Mouse (Mus musculus) MEL (cell line): ENCODE measurements at regions not wholly inside any gene's neighbourhood (a gene's known extent, or its start where the extent isn't known, plus 50 kb on each side); places are given as distances from the start of the nearest gene placed in this dataset.

Experiments used
- CTCF ChIP-seq, 3 experiments: IDR thresholded peaks in 2 of 3; conservative IDR thresholded peaks in 1 of 3; 2 replicates each; pipeline ENCODE4 v1.5.1; 2011 to 2012; ENCODE audit warnings: low read length in 3 of 3, low read depth in 2 of 3, mild to moderate bottlenecking in 2 of 3, improper control_type of control experiment in 1 of 3, inconsistent platforms in 1 of 3, mixed read lengths in 1 of 3, moderate library complexity in 1 of 3; ENCODE audit not compliant: control insufficient read depth in 1 of 3, insufficient read depth in 1 of 3, poor library complexity in 1 of 3, severe bottlenecking in 1 of 3
- ETS1 ChIP-seq: IDR thresholded peaks from 2 replicates; pipeline ENCODE4 v1.6.1; 2012; ENCODE audit warnings: low read depth, mild to moderate bottlenecking, inconsistent platforms, low read length, improper control_type of control experiment, moderate library complexity
- MYC ChIP-seq: IDR thresholded peaks from 2 replicates; pipeline ENCODE4 v1.6.1; 2011; ENCODE audit warnings: low read depth, mild to moderate bottlenecking, low read length, improper control_type of control experiment, moderate library complexity
- NELFE ChIP-seq: IDR thresholded peaks from 2 replicates; pipeline ENCODE4 v1.6.1; 2011; ENCODE audit warnings: low read depth, low read length, improper control_type of control experiment
- POLR2A ChIP-seq, 2 experiments: IDR thresholded peaks; 2 replicates each; pipeline ENCODE4 v1.6.1; 2011 to 2012; ENCODE audit warnings: low read length in 2 of 2, mild to moderate bottlenecking in 2 of 2, control low read depth in 1 of 2, improper control_type of control experiment in 1 of 2, low read depth in 1 of 2, moderate library complexity in 1 of 2; ENCODE audit not compliant: control insufficient read depth in 1 of 2, insufficient read depth in 1 of 2, poor library complexity in 1 of 2
- RCOR1 ChIP-seq: IDR thresholded peaks from 2 replicates; pipeline ENCODE4 v1.6.1; 2012; ENCODE audit warnings: low read depth, mild to moderate bottlenecking, inconsistent platforms, low read length, improper control_type of control experiment
- SIN3A ChIP-seq: IDR thresholded peaks from 2 replicates; pipeline ENCODE4 v1.6.1; 2012; ENCODE audit warnings: low read length, improper control_type of control experiment, inconsistent platforms
- USF2 ChIP-seq, 2 experiments: IDR thresholded peaks; 2 replicates each; pipeline ENCODE4 v1.6.1; 2011 to 2012; ENCODE audit warnings: improper control_type of control experiment in 2 of 2, low read length in 2 of 2, borderline replicate concordance in 1 of 2, inconsistent platforms in 1 of 2, low read depth in 1 of 2, mild to moderate bottlenecking in 1 of 2; ENCODE audit not compliant: insufficient read depth in 1 of 2
- ZMIZ1 ChIP-seq: IDR thresholded peaks from 2 replicates; pipeline ENCODE4 v1.6.1; 2012; ENCODE audit warnings: low read depth, mild to moderate bottlenecking, inconsistent platforms, low read length, improper control_type of control experiment, moderate library complexity
- ZNF384 ChIP-seq: IDR thresholded peaks from 2 replicates; pipeline ENCODE4 v1.6.1; 2012; ENCODE audit warnings: low read depth, mild to moderate bottlenecking, inconsistent platforms, low read length, improper control_type of control experiment

DNA sequence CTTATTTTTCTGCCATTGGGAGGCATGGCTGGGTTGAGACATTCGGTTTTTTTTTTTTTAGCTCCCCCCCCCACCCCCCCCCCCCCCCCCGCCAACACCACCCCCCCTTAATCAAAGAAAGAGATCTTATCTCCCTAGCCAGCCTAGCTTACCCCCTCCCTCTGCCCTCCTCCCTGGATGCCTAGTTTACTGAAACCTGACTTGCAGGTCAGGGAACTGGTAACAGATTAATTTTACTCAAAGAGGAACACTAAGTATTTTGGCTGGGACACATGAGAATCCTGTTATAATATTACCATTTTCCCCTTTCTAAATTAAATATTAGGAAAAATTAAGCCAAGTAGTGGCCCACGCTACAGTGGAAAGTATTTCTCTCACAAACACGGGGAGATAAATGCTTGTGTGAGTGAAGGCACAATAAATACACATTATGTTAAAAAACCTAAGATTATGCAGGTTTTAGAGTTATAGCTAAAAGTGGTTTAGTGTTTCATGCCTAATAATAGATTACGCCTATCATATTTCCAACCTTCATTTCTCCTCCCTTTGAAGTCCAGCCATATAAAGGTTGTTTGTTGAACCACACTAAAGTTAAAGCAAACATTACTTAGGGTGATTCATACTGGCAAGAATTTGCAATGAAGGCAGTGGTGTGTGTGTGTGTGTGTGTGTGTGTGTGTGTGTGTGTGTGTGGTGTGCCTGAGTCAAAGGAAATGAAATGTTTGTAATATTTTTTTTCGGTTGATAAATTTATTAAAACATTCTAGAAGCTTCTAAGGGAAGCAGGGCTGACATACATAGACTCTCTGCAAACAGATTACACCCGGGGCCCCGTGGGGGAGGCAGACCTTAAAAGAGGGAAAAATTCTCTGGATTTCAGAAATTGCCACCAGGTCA, 76.0 kb upstream of the Arid5b start:
- TF ChIP-seq POLR2A (IDR thresholded peaks at IDR 0.05; ENCODE audit: control insufficient read depth in 1 of 2, insufficient read depth in 1 of 2, low read depth in 1 of 2, low read length in 2 of 2, poor library complexity in 1 of 2) (no peak), USF2 (IDR thresholded peaks at IDR 0.05; ENCODE audit: borderline replicate concordance in 1 of 2, insufficient read depth in 1 of 2, low read depth in 1 of 2, low read length in 2 of 2) (no peak), ETS1 (no peak), RCOR1 (no peak), ZMIZ1 (no peak), SIN3A (no peak), NELFE (no peak), ZNF384 (no peak), CTCF (IDR thresholded peaks at IDR 0.05 in 2 of 3, conservative IDR thresholded peaks at IDR 0.05 in 1 of 3; ENCODE audit: control insufficient read depth in 1 of 3, insufficient read depth in 1 of 3, low read depth in 2 of 3, low read length in 3 of 3, poor library complexity in 1 of 3, severe bottlenecking in 1 of 3) (no peak), MYC (no peak)
